Mouse (Mus musculus) lung, adult 18-20 months (tissue): ENCODE data around the gene Tapt1.
"Not testable (repeated sequence)": the region's sequence is repeated elsewhere in the genome, so short reads cannot be mapped to it uniquely, and the experiment has no call there.

Source experiments
- DNase-seq, 2 experiments: peaks; one replicate each; pipeline ENCODE4 v3.0.0; 2022; ENCODE audit warnings: mixed read lengths in 2 of 2

Tapt1 gene

GRCm38 (mm10) chr5:44187370-44187769 lies 39.1 kb downstream of the Tapt1 start:
- DNase-seq = no peak

GRCm38 (mm10) chr5:44181669-44182068 lies 44.8 kb downstream of the Tapt1 start:
- DNase-seq = peak; percentile 67 to 74

- DNase-seq = no peak
These were observed 46.0 kb downstream of the Tapt1 start for GRCm38 (mm10) chr5:44180450-44180849.

- no peak for DNase-seq
These were observed 52.4 kb downstream of the Tapt1 start for GRCm38 (mm10) chr5:44174046-44174445.

- no peak for DNase-seq
These were observed 59.6 kb downstream of the Tapt1 start for GRCm38 (mm10) chr5:44166866-44167265.

GRCm38 (mm10) chr5:44165854-44166253 lies 60.6 kb downstream of the Tapt1 start:
- peak in 1 of 2 experiments; percentile 9 for DNase-seq

- no peak for DNase-seq
These were observed 62.1 kb downstream of the Tapt1 start for GRCm38 (mm10) chr5:44164233-44164776.

GRCm38 (mm10) chr5:44163318-44163717 lies 63.1 kb downstream of the Tapt1 start:
- no peak for DNase-seq

GRCm38 (mm10) chr5:44162786-44163185 lies 63.6 kb downstream of the Tapt1 start:
- no peak for DNase-seq

- no peak for DNase-seq
These were observed 66.6 kb downstream of the Tapt1 start for GRCm38 (mm10) chr5:44159679-44160438.

- DNase-seq = no peak
These were observed 67.2 kb downstream of the Tapt1 start for GRCm38 (mm10) chr5:44159231-44159630.

GRCm38 (mm10) chr5:44158458-44158857 lies 68.0 kb downstream of the Tapt1 start:
- no peak for DNase-seq

GRCm38 (mm10) chr5:44157760-44158159 lies 68.7 kb downstream of the Tapt1 start:
- DNase-seq = no peak

- DNase-seq = peak in 1 of 2 experiments; percentile 48
These were observed 73.4 kb downstream of the Tapt1 start for GRCm38 (mm10) chr5:44153050-44153449.

GRCm38 (mm10) chr5:44151327-44152051 lies 74.9 kb downstream of the Tapt1 start:
- DNase-seq = peak; percentile 56 to 71

- no peak for DNase-seq
These were observed 78.7 kb downstream of the Tapt1 start for GRCm38 (mm10) chr5:44147732-44148131.

- DNase-seq = peak in 1 of 2 experiments; percentile 19
These were observed 79.7 kb downstream of the Tapt1 start for GRCm38 (mm10) chr5:44146437-44147332.

- DNase-seq = peak in 1 of 2 experiments; percentile 24
These were observed 82.8 kb downstream of the Tapt1 start for GRCm38 (mm10) chr5:44143467-44144235.

GRCm38 (mm10) chr5:44127487-44127886 lies 98.9 kb downstream of the Tapt1 start:
- no peak for DNase-seq

GRCm38 (mm10) chr5:44126574-44126973 lies 99.9 kb downstream of the Tapt1 start:
- DNase-seq = not testable (repeated sequence)
